Mouse (Mus musculus) testis, adult 2 months (tissue): ENCODE data around the gene Olfr1377.

Source experiments
- CTCF ChIP-seq: fragments of 200-500 bp; IDR thresholded peaks from 2 replicates; pipeline ENCODE4 v1.5.1; 2012; ENCODE audit warnings: low read depth, mild to moderate bottlenecking, inconsistent platforms, low read length, moderate library complexity; ENCODE audit not compliant: control insufficient read depth, insufficient read depth, insufficient replicate concordance
- POLR2A ChIP-seq: fragments of 200-500 bp; IDR thresholded peaks from 2 replicates; pipeline ENCODE4 v1.6.1; 2012; ENCODE audit warnings: low read depth, mild to moderate bottlenecking, inconsistent platforms, low read length, moderate library complexity; ENCODE audit not compliant: control insufficient read depth

GRCm38 (mm10) chr11:50977216-50977615 lies 4.6 kb upstream of the Olfr1377 start:
- TF ChIP-seq CTCF = peak; percentile 34; the same call in 1 of the 2 replicates
- no peak for TF ChIP-seq POLR2A
